Mouse (Mus musculus) c-Kit-positive CD71-positive TER-119-negative erythroid progenitor cells, embryonic 14.5 days (primary cell): ENCODE measurements around the gene Rad17.

Experiments used
- DNase-seq: peaks from one replicate; pipeline ENCODE4 v3.0.0-alpha.2; 2013; ENCODE audit warnings: low read depth

Rad17 gene

DNA sequence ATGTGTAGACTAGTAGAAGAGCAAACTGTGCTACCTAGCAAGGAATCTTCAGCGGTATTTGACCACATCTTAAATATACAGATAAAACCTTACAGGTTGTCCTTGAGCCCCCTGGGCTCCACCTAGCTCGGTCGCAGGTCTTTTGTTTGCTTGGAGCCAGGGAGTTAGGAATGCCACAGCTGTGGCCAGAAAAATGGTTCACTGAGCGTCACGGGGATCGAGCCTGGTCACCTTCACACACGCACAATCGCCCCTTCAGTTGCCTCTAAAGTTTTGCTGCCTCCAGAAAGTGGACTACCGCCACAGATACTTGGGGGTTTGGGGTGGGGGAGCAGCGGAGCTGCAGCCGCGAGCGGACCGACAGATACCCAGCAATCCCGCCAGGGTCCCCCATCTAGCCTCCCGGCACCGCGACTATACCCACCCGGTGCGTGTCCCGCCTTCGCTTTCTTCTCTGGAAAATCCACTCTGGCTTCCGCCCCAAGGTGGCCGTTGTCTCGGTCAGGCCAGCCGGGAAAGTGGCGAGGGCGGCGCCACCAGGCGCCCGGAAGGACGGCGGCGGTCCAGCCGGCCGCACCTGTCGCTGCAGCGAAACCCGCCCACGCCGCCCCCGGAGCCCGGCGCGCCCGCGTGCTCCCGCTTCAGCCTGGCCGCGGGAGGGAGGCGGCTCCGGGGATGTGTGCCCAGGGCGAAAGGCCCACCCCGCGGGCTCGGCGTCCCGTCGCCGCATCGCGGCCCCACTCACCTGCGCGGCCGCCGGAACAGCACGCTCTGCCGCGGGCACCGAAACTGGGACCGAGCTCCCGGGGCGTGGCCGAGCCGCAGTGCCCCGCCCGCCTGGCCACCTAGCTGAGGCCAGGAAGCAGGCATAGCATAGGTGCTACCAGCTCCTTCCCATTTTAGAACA lies 34.4 kb downstream of the Rad17 start, which contains the start of gene Marveld2:
Marveld2 (minus strand) TSS at position 791 of the 907 bp plus-strand sequence.
- no peak for DNase-seq

- DNase-seq: no peak
These were observed 37.9 kb downstream of the Rad17 start for GRCm38 (mm10) chr13:100612903-100613302.

DNA sequence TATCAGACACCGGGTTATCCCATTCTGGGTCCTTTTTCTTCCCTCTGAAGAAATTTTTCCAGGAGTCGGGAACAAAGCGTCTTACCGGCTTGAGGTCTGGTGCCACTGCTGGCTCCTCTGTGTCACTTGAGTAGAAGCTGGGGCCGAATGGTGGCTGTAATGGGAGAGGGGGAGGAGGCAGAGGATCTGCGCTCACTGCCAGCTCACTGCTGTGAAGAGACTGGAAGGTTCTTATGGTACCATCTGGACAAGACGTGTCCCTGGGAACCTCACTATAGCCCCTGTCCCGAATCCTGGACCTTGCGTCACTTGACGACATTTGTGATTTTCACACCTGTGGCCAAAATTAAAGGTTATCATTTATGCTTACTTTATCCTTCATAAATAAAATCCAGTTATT lies 38.6 kb downstream of the Rad17 start:
- DNase-seq: no peak

- DNase-seq: no peak
These were observed 39.6 kb downstream of the Rad17 start for GRCm38 (mm10) chr13:100611266-100611665.

DNA sequence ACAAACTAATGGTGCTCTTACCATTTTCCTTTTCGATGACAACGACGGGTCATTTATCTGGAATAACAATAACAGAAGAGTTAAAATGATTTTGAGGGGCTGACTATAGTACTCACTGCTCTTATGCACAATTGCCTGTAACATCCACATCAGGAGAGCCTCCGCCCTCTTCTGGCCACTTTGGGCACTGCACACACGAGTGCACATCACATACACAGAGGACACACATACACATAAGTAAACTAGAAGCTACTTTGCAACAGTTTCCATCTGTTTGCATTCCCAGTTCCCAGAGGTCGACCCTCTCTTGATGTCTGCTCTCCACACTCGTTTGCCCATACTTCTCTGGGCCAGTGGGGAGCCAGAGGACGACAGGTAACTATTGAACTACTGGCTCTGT lies 43.1 kb downstream of the Rad17 start:
- no peak for DNase-seq

DNA sequence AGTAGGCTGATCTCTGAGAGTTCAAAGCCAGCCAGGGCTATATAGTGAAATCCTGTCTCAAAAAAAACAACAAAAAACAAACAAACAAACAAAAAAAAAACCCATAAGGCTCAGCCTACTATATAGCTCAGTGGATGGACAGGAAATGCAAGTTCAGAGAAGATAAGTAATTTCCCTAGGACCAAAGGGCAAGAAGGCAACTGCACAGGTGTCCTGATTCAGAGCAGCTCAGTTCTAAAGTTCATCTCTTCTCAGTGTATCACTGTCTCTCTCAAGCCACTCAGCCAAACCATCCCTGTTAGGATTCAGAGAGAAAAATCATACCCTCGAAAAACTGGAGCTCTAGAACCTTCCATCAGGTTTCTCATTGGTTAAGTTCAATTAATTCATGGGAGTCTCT lies 45.0 kb downstream of the Rad17 start:
- DNase-seq: no peak

DNA sequence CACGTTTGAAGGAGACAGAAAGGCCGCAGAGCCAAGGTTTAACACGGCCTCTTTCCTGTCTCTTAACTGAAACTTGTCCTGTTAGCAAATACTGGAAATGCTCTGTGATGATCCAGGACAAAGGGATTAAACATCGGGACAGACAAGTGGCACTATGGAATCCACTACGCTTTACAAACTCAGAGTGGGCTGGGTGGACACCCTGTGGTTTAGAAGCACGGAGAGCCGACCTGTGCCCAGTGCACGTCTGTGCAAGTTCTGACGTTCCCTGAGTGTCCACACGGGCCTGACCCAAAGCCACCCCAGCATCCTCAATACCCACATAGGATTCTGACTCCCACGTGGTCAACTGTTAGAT lies 47.1 kb downstream of the Rad17 start:
- DNase-seq: no peak

- DNase-seq: no peak
These were observed 47.7 kb downstream of the Rad17 start for GRCm38 (mm10) chr13:100603031-100603737.

DNA sequence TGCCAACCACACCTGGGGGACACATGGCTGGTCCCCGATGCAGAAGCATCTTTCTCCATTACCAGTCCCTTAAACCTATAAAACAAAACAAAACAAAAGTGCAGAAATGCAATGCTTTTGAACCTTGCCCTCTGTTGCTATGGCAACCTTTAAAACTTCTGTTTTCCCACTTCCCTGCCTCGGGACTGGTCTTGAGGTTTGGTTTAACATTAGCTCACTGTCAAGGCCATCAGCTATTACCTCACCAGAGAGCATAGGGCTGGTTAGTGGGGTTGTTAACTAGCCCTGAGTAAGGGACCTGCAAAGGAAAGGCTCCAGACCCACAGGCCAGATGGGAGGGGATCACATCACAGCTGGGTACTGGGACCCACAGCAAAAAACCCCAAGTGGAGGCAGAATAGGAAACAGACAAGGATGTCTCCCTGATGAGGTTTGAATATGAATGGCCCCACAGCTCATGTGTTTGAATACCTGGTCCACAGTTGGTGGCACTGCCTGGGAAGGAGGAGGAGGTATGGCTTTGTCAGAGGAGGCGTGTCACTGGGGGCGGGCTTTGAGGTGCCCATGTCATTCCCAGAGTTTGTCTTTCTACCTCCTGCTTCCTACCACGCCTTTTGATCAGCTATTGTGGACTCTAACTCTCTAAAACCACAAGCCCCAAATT lies 48.5 kb downstream of the Rad17 start:
- no peak for DNase-seq

- DNase-seq: no peak
These were observed 49.8 kb downstream of the Rad17 start for GRCm38 (mm10) chr13:100601034-100601433.

- no peak for DNase-seq
These were observed 50.5 kb downstream of the Rad17 start for GRCm38 (mm10) chr13:100600317-100600716.

GRCm38 (mm10) chr13:100597284-100597683 lies 53.6 kb downstream of the Rad17 start:
- DNase-seq: no peak

DNA sequence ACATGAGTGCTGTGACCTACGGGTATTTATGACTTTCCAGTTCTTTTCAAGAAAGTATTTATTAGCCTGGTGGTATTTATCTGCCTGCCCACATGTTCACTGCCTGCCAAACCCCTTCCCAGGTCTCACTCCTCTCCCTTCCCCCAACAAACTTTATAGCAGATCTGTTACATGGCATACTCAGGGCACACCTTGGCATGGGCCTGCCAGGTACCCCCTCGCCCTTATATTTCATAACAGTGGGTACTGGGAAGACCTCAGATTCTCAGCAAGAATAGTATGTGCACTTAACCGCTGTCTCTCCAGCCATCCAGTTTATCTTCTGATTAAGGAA lies 55.3 kb downstream of the Rad17 start:
- no peak for DNase-seq

GRCm38 (mm10) chr13:100594838-100595551 lies 55.9 kb downstream of the Rad17 start:
- DNase-seq: no peak

DNA sequence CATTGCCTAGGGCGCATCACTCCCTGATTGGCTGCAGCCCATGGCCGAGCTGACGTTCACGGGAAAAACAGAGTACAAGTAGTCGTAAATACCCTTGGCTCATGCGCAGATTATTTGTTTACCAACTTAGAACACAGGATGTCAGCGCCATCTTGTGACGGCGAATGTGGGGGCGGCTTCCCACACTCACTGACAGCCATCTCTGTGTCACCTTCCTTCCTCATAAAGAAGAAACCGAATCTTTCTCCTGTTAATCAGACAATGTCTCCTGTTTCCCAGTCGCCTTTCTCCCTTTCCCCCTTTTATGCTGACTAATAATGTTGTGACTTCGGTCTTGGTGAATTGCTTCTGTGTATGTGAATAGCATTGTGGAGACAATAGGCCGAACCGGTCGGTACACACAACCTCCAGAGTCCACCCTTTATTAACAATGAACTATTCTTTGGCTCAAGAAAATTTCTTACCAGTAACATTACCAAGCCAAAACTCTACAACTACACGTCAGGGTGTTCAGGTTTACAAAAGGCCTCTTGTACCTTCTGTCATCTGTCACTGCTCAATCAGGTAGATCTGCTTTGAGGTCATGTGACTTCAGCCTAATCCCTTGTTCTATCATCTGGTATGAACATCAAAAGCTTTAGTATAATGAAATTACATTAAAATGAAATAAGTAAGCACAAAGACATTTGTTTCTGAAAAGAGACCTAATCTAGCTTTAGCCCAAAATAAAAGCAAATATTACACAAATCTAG lies 56.6 kb downstream of the Rad17 start:
- no peak for DNase-seq

GRCm38 (mm10) chr13:100588646-100589045 lies 62.2 kb downstream of the Rad17 start:
- no peak for DNase-seq

- DNase-seq: no peak
These were observed 68.7 kb downstream of the Rad17 start for GRCm38 (mm10) chr13:100582144-100582543.

DNA sequence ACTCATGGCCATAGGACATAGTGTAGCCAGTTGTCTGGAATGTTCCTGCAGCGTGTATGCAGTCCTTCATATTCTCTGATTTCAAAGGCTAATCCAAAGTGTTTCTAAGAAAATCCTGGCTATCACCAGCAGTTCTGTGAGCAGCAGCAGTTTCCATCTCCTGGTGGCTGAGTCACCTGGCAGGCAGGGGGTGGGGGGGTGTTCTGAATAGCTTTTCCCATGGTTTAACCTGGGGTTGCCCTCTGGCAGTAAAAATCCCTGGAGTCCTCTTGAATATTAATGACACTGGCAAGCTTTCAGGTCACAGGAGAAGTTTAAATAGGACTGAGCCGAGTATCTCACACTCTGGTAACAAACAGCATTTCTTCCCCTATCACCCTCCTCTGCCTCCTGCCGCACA lies 69.2 kb downstream of the Rad17 start:
- no peak for DNase-seq

GRCm38 (mm10) chr13:100579951-100580350 lies 70.9 kb downstream of the Rad17 start:
- no peak for DNase-seq

DNA sequence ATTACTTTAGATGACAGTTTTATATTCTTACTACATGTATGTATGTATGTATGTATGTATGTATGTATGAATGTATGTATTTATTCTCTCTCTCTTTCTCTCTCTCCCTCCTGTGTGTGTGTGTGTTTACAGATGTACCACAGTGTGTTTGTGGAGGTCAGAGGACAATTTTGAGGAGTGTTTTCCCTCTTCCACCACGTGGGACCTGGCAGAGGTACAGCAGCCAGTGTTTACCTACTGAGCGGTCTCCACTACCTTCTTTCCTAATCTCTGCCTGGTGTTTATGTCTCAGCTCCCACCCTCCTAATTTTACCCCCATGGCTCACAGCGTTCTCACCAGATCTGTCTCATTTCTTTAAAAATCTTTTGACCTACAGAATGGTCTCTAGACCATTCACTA lies 71.6 kb downstream of the Rad17 start:
- no peak for DNase-seq

GRCm38 (mm10) chr13:100575950-100576349 lies 74.9 kb downstream of the Rad17 start:
- no peak for DNase-seq

- DNase-seq: no peak
These were observed 80.1 kb downstream of the Rad17 start for GRCm38 (mm10) chr13:100570713-100571112.
